Mouse (Mus musculus) midbrain, embryonic 11.5 days (tissue): ENCODE measurements at regions not wholly inside any gene's neighbourhood (a gene's known extent, or its start where the extent isn't known, plus 50 kb on each side); places are given as distances from the start of the nearest gene placed in this dataset.

Experiments used
- ATAC-seq: fragments of 200-750 bp; cut with Nextera tagmentation; 2 replicates; pipeline ENCODE4 v1.8.0; 2017; ENCODE audit warnings: moderate TSS enrichment, moderate library complexity; ENCODE audit not compliant: low FRiP score
- DNase-seq: peaks from one replicate; pipeline ENCODE4 v3.0.0; 2015; ENCODE audit warnings: low spot score; ENCODE audit errors: missing footprints
- H3K27ac ChIP-seq: fragments of 300-500 bp; sonication (generic); 2 replicates; pipeline ENCODE4 v1.5.1; 2014; ENCODE audit warnings: low read depth, low read length
- H3K27me3 ChIP-seq: fragments of 300-500 bp; sonication (generic); 2 replicates; pipeline ENCODE4 v1.6.1; 2014; ENCODE audit warnings: mild to moderate bottlenecking, low read length, moderate library complexity, mixed read lengths; ENCODE audit not compliant: control insufficient read depth, insufficient read depth
- H3K36me3 ChIP-seq: fragments of 300-500 bp; sonication (generic); 2 replicates; pipeline ENCODE4 v1.6.1; 2014; ENCODE audit warnings: mild to moderate bottlenecking, low read length, moderate library complexity, mixed read lengths; ENCODE audit not compliant: control insufficient read depth, insufficient read depth
- H3K4me1 ChIP-seq: fragments of 300-500 bp; sonication (generic); 2 replicates; pipeline ENCODE4 v1.6.1; 2014; ENCODE audit warnings: low read length; ENCODE audit not compliant: control insufficient read depth, insufficient read depth
- H3K4me2 ChIP-seq: fragments of 300-500 bp; sonication (generic); 2 replicates; pipeline ENCODE4 v1.6.1; 2014; ENCODE audit warnings: mild to moderate bottlenecking, moderate library complexity
- H3K4me3 ChIP-seq: fragments of 300-500 bp; sonication (generic); 2 replicates; pipeline ENCODE4 v1.5.1; 2014; ENCODE audit warnings: low read depth, low read length
- H3K9ac ChIP-seq: fragments of 300-500 bp; sonication (generic); 2 replicates; pipeline ENCODE4 v1.6.1; 2014; ENCODE audit warnings: low read length
- H3K9me3 ChIP-seq: fragments of 300-500 bp; sonication (generic); 2 replicates; pipeline ENCODE4 v1.6.1; 2016; ENCODE audit warnings: low read length; ENCODE audit not compliant: control insufficient read depth
- WGBS: fragments of 180-500 bp; shearing (Covaris S2); extraction: QIAGEN DNeasy Blood & Tissue Kit; methylation state at CpG from one replicate; pipeline ENCODE4 v1.1.7; 2014; 5-methylcytosine and 5-hydroxymethylcytosine counted together

DNA sequence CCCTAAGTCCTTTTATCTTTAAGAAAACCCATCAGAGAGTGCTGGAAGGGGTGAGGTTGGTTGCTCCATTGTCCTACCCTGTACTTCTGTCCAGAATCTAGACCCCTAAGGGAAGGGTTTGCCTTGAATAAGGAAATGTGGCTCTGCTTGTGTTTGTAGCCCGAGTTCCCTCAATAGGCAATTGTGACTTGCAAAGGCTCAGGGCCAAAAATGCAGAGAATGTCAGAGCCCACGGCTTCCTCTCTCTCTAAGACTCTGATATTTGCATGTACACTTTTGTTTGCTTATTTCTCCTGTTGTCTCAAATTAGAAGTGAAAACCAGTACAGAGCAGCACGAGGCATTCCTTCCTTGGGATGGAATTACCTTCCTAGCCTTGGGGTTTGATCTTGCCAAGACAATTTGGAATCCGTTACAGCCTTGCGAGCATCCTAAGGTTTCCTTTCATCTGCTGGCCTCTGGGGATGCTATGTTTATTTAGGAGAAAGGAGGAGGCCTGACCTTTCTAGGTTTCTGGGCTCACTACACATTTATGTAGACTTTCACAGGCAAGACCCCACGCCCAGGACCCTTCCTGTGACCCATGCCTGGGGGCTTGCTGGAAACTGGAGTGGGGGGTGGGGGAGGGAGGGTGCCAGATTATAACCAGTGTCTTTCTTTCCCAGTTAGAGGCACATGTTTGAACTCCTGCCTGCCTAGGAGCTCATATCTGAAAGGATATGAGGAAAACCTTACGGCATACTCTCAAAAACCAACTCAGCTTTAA is 181.8 kb downstream of the Trim29 start:
- DNase-seq (no peak), ATAC-seq (no peak)
- no peak overlapping the region for H3K4me3 ChIP-seq
- no peak overlapping the region for H3K4me2 ChIP-seq
- H3K9me3 ChIP-seq: no peaks in the 10 kb centered on the region
- H3K9ac ChIP-seq: no peak overlapping the region
- no peaks in the 10 kb centered on the region for H3K27me3 ChIP-seq
- H3K36me3 ChIP-seq: no peaks in the 10 kb centered on the region
- 50% methylated on average over 7 of the region's 7 CpGs for WGBS
- no peak overlapping the region for H3K27ac ChIP-seq
- peaks cover 4% of the 10 kb centered on the region; the same call in 1 of the 2 replicates for H3K4me1 ChIP-seq

GRCm38 (mm10) chr9:43498596-43498995 is 187.9 kb downstream of the Trim29 start:
- DNase-seq: no peak

DNA sequence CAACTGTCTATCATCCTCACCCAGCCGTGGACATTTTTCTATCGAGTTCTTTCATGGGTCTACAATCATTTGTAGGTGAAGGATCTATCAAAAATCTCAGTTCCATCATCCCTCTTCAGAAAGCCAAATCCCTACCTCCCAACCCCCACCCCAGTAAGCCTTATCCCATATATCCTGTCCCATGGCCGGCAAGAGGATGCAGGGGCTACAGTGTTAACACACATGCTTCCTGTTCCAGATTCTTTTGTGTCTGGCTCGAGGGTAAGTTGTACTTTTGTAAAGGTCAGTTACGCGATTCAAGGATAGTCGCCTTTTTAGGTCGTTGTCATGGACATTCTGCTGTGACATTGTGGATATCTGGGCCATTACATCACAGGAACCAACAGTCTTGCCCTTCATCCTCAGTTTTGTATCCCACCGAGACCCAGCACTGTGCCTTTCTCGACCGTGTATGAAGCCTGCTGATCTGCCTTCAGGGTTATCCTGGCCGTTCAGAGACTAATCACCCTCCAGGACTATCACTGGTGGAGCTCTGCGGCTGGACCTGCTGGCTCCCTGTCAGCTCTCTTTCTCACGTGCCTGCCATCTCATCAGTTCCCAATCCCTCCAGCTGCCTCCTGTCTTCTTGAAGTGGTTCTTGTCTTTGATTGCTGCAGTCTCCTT is 193.8 kb downstream of the Trim29 start:
- H3K4me3 ChIP-seq: no peak overlapping the region
- H3K36me3 ChIP-seq: no peaks in the 10 kb centered on the region
- H3K4me1 ChIP-seq: no peaks in the 10 kb centered on the region
- H3K9me3 ChIP-seq: no peaks in the 10 kb centered on the region
- no peak overlapping the region for H3K9ac ChIP-seq
- no peak overlapping the region for H3K27ac ChIP-seq
- ATAC-seq (no peak), DNase-seq (no peak)
- no peak overlapping the region for H3K4me2 ChIP-seq
- WGBS: 66% methylated on average over 14 of the region's 14 CpGs
- H3K27me3 ChIP-seq: no peaks in the 10 kb centered on the region

More at GRCm38 (mm10) chr9:43498596-43498995, 187.9 kb downstream of the Trim29 start:
- H3K4me3 ChIP-seq: no peak overlapping the region
- ATAC-seq: no peak
- H3K36me3 ChIP-seq: no peaks in the 10 kb centered on the region
- 81% methylated on average over 14 of the region's 14 CpGs for WGBS
- no peaks in the 10 kb centered on the region for H3K4me1 ChIP-seq
- no peak overlapping the region for H3K9ac ChIP-seq
- H3K9me3 ChIP-seq: no peaks in the 10 kb centered on the region
- H3K27ac ChIP-seq: no peak overlapping the region
- no peaks in the 10 kb centered on the region for H3K27me3 ChIP-seq
- no peak overlapping the region for H3K4me2 ChIP-seq

DNA sequence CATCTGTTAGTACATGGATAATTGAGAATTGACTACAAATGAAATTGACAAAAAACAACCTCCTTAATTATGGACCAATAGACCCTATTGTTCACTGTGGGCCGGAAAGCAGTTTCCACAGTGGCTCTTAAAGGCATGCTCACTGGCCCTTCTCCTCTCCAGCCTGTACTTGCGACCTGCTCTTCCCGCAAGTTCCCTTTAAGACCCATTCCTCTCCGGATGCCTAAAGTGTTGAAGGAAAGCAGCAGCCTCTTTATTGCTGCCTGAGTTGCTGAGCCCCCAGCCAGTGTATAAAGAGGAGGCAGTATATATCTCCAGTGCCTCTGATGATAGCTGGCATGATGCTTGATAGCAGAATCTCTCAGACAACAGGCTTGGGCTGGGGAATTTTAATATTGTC is 195.2 kb downstream of the Trim29 start:
- no peak for DNase-seq
- H3K9me3 ChIP-seq: no peaks in the 10 kb centered on the region
- H3K9ac ChIP-seq: no peak overlapping the region
- no peak for ATAC-seq
- no peak overlapping the region for H3K4me2 ChIP-seq
- WGBS: 52% methylated on average over 4 of the region's 4 CpGs
- H3K27me3 ChIP-seq: no peaks in the 10 kb centered on the region
- H3K27ac ChIP-seq: no peak overlapping the region
- no peaks in the 10 kb centered on the region for H3K4me1 ChIP-seq
- H3K36me3 ChIP-seq: no peaks in the 10 kb centered on the region
- H3K4me3 ChIP-seq: no peak overlapping the region

DNA sequence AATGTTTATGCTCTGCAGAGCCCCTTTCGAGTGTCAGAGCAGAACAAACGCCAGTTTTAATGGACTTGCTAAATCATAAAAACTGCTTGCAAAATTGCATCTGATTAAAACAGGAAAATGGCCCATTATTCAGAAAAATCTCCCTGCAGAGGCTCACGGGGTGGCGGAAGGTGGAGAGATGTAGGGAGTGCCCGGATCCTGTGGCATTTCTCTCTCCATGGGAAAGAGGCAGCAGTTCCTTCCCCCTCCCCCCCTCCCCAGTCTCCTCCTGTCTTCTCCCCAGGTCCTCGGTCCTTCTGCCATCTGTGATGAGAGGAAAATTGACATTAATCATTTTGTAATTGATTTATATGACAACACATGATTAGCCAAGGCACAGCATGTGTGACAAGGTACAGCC is 195.6 kb downstream of the Trim29 start:
- no peaks in the 10 kb centered on the region for H3K9me3 ChIP-seq
- H3K4me1 ChIP-seq: no peaks in the 10 kb centered on the region
- no peaks in the 10 kb centered on the region for H3K27me3 ChIP-seq
- H3K27ac ChIP-seq: no peak overlapping the region
- WGBS: 76% methylated on average over 6 of the region's 6 CpGs
- no peak overlapping the region for H3K9ac ChIP-seq
- H3K36me3 ChIP-seq: no peaks in the 10 kb centered on the region
- H3K4me3 ChIP-seq: no peak overlapping the region
- no peak for ATAC-seq
- DNase-seq: no peak
- H3K4me2 ChIP-seq: no peak overlapping the region

DNA sequence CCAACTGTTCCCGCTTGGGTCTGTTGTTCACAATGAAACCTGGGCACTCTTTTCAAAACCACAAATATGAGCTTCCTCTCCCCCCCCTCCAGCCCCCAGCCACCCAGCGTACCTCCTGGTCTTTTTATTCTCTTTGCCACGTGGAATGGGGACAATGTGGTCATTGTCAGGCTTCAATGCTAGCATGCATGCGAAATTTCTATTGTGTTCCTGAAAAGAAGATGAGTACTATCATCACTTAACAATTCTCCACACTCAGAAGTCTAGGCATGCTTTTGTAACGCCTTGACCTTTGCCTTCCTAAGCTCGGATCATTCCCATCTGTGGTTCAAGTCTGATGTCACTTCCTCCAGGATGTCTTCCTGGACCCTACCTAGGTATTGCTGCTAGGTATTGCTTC is 202.2 kb downstream of the Trim29 start:
- Histone ChIP-seq H3K4me2 (no peak overlapping the region), H3K9me3 (no peaks in the 10 kb centered on the region), H3K36me3 (no peaks in the 10 kb centered on the region), H3K4me3 (no peak overlapping the region), H3K9ac (no peak overlapping the region), H3K27me3 (no peaks in the 10 kb centered on the region), H3K27ac (no peak overlapping the region), H3K4me1 (no peaks in the 10 kb centered on the region; the same call in 1 of the 2 replicates)
- 56% methylated on average over 6 of the region's 6 CpGs for WGBS
- DNase-seq (no peak), ATAC-seq (no peak)

- 91% methylated on average over 16 of the region's 16 CpGs for WGBS
- no peak for ATAC-seq
- no peak overlapping the region for H3K4me3 ChIP-seq
- no peaks in the 10 kb centered on the region for H3K36me3 ChIP-seq
- no peaks in the 10 kb centered on the region for H3K9me3 ChIP-seq
- no peak overlapping the region for H3K27ac ChIP-seq
- H3K4me1 ChIP-seq: no peaks in the 10 kb centered on the region; the same call in 1 of the 2 replicates
- no peak overlapping the region for H3K4me2 ChIP-seq
- no peak overlapping the region for H3K9ac ChIP-seq
- DNase-seq: no peak
- H3K27me3 ChIP-seq: no peaks in the 10 kb centered on the region
Measured at GRCm38 (mm10) chr9:43514731-43515458, 204.2 kb downstream of the Trim29 start.

- no peaks in the 10 kb centered on the region for H3K36me3 ChIP-seq
- no peak for DNase-seq
- no peak overlapping the region for H3K4me2 ChIP-seq
- ATAC-seq: no peak
- H3K27ac ChIP-seq: no peak overlapping the region
- no peaks in the 10 kb centered on the region for H3K9me3 ChIP-seq
- WGBS: 93% methylated on average over 3 of the region's 3 CpGs
- no peak overlapping the region for H3K4me3 ChIP-seq
- peaks cover 2% of the 10 kb centered on the region; the same call in 1 of the 2 replicates for H3K4me1 ChIP-seq
- H3K9ac ChIP-seq: no peak overlapping the region
- H3K27me3 ChIP-seq: no peaks in the 10 kb centered on the region
Measured at GRCm38 (mm10) chr9:43520931-43521330, 210.3 kb downstream of the Trim29 start.
